Mouse (Mus musculus) T-helper 17 cell (primary cell): Measurements from ENCODE around the gene Mrm3.
"Not testable (repeated sequence)": the region's sequence is repeated elsewhere in the genome, so short reads cannot be mapped to it uniquely, and the experiment has no call there.

ENCODE experiments used
- in situ Hi-C, 2 experiments: fragments of 300-600 bp; cut with MboI, MseI; formaldehyde crosslinking; loops; 1 replicate in 1 of 2; 2 replicates in 1 of 2; pipeline ENCODE4 v1.15.1; 2025; ENCODE audit warnings: high pct_unique_total_duplicates in 2 of 2

Mrm3 gene

DNA sequence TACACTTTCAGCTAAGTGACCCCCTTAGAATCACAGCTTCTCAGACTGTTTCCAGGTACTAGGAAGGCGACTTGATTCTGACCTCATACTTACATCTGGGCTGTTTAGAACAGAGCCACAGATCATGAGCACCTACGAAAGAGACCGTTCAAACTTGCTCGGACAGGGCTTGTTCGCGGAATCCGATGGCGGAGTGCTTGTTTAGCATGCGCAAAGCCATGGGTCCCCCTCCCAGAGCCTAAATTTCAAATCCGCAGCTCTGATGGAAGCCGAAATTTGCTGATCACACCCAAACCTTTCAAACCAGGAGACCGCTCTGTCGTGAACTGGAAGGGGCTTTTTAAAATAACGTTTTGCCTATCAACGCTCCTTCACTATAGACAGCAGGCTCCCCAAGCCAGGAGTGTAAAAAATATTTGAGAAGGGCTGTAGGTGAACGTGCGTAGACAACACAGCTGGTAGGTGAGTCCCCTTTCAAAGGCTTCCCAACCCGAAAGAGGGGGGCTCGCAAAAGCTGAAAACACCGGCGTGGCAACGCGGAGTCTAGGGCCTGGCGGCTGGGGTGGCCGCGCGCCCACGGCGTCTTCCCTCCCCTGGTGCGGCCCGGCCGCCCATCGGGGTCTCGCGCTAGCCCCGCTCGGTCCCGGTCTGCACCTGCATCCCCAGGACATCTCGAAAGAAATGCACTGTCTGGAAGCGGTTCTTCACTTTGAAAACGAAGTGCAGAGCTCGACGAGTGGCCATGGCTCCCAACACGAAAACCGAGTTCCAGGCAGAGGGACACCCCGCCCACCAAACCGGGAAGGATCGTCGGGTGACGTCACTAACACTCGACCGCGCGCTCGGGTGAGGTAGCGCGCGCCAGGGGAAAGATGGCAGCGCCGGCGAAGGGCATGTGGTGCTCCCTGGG lies at the start of gene Mrm3, which contains the start of gene Glod4:
Mrm3 (plus strand) TSS at position 815 of the 910 bp plus-strand sequence.
Glod4 (minus strand) TSS at position 825 of the 910 bp plus-strand sequence.
- in situ Hi-C loops = no loop called here

- in situ Hi-C loops = no loop called here
Observed at GRCm38 (mm10) chr11:76196275-76196976, 47.1 kb upstream of the Mrm3 start.

DNA sequence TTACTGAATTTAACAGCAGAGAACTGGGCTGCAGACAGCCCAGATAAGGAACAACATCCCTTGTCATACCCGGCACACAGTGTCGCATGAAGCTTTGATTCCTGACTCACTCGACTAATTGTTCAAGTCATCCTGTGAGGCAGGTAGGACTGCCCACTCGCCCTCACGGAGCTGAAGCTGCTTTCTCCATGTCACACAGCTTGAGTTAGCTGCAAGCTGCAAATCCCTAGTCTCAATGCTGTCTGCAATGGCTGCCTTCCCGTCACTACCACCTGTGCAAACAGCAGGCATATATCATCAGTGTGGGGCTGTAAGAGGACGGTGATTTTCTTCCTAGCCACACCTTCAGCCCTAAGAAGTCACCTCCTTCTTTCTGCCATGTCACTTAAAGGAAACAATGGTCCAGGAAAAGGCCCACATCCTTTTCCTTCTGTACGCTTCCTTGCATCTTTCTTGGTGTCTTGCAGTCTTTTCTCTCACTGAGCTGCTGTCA lies 46.5 kb upstream of the Mrm3 start:
- in situ Hi-C loops = no loop called here

- in situ Hi-C loops = no loop called here
Observed at GRCm38 (mm10) chr11:76201761-76202674, 41.5 kb upstream of the Mrm3 start.

DNA sequence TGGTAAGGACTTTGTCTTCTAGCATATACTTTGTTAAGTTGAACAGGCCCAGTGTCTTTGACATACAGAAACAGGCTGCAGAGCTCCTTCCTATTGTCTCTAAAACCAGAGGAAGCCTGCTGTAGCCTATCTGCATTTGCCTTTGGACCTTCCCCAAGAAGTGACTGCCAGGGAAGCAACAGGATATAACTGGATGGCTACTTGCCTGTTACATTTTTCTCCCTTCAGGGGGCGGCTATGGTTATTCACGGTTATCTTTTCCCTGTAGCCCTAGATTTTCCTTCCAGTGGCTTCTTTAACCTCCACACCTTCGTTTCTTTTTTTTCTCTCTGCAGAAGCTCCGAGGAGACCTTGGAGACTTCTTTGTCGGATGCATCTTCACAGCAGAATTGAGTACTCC lies 36.7 kb upstream of the Mrm3 start:
- in situ Hi-C loops = no loop called here

DNA sequence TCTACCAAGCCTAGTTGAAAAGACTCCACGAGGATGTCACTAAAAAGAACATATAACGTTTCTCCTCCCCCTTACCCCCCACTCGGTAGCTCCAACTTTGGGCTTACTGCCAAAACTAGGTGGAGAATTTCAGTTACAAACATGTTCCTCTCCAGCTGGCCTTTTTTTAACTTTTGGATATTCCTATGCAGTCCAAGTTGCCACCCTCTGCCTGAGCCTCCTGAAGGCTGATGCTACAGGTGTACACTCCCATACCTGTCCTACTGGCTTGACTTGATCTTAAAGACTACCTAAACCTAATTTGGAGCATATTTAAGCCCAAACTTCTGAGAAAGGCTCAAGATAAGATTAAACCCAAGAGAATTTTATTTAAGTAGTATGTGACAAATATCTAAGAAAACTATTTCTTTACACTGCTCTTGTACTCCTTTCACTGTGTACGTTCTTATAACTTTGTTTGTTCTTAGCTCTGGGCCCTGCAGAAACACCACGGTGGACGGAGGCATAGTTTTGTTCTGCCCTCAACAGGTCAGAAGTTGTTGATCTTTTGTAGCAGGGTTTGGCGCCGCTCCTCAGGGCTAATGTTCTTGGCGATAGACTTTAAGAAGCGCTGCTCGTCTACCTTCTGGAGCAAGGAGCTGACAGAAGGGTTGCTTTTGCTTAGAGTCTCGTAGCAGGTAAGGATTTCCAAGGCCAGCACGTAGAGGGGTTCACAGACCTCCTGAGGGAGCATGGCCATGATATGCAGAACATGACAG lies 33.1 kb upstream of the Mrm3 start:
- in situ Hi-C loops = no loop called here

- in situ Hi-C loops = not testable (repeated sequence)
Observed at GRCm38 (mm10) chr11:76211595-76211994, 31.9 kb upstream of the Mrm3 start.

GRCm38 (mm10) chr11:76213841-76214240 lies 29.7 kb upstream of the Mrm3 start:
- in situ Hi-C loops = no loop called here

DNA sequence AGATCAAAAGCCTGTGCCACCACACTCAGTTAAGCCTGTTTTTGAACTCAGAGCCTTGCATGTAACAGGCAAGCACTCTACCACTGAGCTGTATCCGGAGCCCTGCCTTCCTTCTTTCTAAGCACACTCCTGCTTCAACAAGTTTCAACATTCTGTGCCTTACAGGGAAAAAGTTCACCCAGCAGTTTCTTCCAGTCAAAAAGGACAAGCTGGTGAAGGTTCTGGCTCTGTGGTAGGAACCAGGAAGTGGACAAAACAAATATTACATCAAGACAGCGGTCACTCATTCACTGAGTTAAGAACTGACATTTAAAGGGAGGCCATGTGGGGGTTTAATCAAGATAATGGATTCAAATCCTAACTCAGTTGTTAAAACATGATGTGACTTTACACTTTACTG lies 28.5 kb upstream of the Mrm3 start:
- in situ Hi-C loops = no loop called here

GRCm38 (mm10) chr11:76216049-76216540 lies 27.4 kb upstream of the Mrm3 start:
- in situ Hi-C loops = no loop called here

DNA sequence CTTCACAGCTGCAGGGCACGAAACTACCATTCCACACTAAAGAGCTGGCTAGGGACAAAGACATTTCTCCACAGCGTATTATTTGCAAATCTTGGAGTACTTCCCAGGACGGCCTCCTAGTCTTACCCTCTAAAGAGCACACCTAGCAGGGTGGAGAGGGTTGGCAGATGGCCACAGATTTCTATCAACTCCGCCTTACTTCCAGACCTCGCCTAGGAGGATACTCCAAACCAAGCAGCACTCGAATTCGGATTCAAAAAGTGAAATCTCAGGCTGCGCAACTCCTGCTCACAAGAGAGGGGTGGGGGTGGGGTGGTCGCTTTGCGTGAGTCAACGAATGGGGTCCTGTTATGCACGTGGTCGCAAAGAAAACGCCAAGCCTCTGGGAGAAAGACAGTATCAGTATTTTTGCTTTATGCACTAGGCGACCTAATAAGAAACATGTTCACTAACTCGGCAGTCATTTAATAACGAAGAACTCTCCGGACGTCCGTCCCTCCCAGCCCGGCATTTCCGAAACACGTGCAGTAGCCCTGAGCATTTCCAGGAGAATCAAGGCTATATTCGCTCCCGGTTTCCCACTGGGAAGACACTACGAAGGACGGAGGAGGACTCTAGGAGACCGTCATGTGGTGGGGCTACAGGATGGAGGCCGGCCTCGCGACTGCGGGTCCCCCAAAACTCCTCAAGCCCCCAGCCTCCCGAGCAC lies 26.7 kb upstream of the Mrm3 start:
- in situ Hi-C loops = no loop called here

GRCm38 (mm10) chr11:76217390-76217800 lies 26.1 kb upstream of the Mrm3 start, which contains the start of the genes Dbil5 and Gemin4:
Gene Dbil5 (plus strand): TSS chr11:76217608.
Gene Gemin4 (minus strand): TSS chr11:76217664.
- in situ Hi-C loops = no loop called here

DNA sequence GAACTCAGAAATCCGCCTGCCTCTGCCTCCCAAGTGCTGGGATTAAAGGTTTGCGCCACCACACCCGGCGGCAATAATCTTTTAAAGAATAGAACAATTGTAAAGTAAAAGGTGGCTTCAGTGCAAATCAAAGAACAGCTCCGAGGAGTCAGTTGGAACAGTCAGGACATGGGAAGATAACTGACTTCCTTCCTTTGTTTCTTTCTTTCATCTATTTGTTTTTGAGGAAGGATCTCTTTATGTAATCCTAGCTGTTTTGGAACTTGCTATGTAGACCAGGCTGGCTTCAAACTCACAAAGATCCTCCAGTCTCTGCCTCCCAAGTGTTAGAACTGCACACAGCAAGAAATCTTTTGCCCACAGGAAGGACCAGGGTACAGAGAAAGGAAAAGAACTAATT lies 18.9 kb upstream of the Mrm3 start:
- in situ Hi-C loops = no loop called here

GRCm38 (mm10) chr11:76225051-76225450 lies 18.5 kb upstream of the Mrm3 start:
- in situ Hi-C loops = no loop called here

DNA sequence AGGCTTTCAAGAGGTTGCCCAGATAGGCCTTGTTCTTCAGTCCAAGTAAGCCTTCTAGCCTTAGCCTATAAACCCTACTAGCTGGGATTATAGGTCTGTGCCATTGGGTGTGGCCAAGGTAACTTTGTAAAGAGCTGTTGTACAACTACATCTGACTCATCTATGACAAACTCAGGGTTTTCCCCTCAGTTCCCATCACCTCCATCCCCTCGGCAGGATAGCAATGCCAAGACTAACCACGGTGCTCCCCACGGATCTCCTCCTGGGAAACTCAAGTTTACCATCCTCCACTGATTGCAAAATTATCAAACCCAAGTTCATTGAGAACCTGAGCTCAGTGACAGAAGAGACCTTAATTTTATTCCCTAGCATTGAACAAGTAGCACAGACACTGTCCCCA lies 7.4 kb upstream of the Mrm3 start:
- in situ Hi-C loops = no loop called here

DNA sequence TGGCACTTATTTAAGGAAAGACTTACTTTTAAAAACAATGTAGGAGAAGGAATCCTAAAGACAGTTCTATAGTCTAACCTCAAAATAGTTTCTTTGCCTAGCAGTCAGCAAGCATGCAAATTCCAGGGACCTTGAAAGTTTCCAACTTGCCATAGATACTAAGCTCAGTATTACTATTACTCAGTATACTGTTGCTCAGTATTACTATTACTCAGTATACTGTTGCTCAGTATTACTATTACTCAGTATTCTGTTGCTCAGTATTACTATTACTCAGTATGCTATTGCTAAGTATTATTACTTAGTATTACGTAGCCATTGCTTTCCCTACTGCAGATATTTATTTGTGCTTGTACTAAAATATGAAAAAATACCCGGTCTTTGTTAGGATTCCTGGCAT lies 3.8 kb upstream of the Mrm3 start:
- in situ Hi-C loops = no loop called here

DNA sequence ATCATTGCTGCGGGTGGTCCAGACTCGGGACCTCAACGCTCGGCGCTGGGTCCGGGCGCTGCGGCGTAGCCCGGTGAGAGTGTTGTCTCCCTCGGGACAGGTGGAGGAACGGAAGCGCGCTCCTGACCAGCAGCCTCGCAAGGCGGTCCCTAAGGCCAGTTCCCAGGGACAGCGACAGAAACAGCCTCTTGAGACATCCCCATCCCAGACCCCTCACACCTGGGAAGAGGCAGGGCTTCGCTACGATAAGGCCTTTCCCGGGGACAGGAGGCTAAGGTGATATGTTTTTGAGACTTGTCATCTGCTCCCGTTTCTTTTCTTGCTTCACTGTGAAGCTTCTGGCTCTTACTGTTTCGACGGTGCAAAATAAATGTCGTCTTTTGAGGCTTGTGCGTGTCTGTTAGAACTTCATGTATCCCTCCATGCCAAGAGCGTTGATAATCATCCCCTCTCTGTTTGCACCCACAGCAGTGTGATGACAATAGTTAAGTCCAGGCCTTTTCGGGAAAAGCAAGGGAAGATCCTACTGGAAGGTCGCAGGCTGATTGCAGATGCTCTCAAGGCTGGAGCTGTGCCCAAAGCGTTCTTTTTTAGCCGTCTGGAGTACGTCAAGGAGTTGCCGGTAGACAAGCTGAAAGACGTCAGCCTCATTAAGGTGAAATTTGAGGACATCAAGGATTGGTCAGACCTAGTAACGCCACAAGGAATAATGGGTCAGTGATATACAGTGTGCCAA lies 464 bp downstream of the Mrm3 start:
- in situ Hi-C loops = no loop called here

- in situ Hi-C loops = no loop called here
Observed at GRCm38 (mm10) chr11:76246439-76246838, 2.9 kb downstream of the Mrm3 start.

- in situ Hi-C loops = no loop called here
Observed at GRCm38 (mm10) chr11:76247239-76247638, 3.7 kb downstream of the Mrm3 start.
